23 mouse cellular contexts compared by ENCODE assay signal in the genomic region with DNA sequence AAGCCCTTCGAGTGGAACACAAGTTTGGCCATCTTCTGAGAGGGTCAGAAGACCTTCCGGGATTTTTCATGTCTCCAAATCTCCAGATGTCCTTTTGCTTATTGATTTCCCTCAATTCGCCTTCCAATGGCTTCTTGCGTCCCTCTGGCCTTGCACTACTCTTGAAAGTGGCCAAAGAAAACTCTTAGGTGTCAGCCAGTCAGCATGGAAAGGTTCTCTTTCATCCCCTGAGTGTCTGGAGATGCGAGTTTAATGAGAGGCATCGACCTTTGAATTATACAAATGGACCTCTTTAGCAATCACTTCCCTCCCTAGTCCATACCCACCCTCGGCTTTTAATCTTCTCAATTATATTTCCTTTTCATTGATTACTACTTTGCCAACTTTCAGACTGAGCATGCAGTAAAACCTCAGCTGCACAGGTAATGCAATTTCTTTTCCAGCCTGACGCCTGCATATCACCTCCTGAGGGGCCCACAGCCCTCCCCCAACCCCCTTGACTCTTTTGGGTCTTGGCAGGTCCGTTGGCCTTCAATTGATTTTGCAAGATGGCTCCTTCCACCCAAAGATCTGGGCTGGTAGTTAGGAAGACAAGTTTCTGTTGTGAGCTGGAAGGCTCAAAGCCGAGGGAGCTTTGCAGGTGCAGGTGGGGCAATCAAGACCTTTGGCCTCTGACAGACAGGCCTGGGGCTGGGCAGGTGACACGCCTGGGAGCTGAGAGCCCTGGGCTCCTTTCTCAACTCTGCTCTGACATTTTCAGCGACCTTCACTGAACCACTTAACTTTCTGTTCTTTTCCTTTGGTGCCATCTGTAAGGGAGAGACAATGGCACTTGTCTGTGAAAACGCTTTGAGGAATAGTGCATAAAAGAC.
DNase-seq lines count a peak whose midpoint lies in the region; ATAC-seq and TF ChIP-seq lines count a peak whose summit lies in the region.
"Had no signal": no experiment of that assay in that cellular context is flagged by ENCODE, and none has a peak within 500 bp of the region (broad histone marks: within the 10 kb centered on the region; RNA-seq: fewer than 3 reads in every experiment).

No protein-coding gene starts in this region.

- no peak for DNase-seq in forebrain, embryonic 10.5 days (ENCODE audit: extremely low spot score, low spot score)
- no peak for DNase-seq in forebrain, postnatal 0 days
- DNase-seq in midbrain, embryonic 11.5 days (ENCODE audit: low spot score, missing footprints) = peak; percentile 53
- DNase-seq in limb, embryonic 10.5 days (ENCODE audit: low spot score) = no peak
- DNase-seq in natural killer cell, adult 2 months (ENCODE audit: low spot score in 2 of 2) = no peak
- DNase-seq in left cerebral cortex, postnatal 14 days (ENCODE audit: low spot score in 2 of 2) = no peak
- DNase-seq: adrenal gland, postnatal 14 days; cerebellum, postnatal 14 days; gastrocnemius, postnatal 36 days; kidney, adult 11 months; kidney, postnatal 4 days; layer of hippocampus, adult 9-11 months; liver, embryonic 13.5 days; lung, postnatal 4 days; thymus, postnatal 14 days had no signal

- no peaks in the 10 kb centered on the region for H3K36me3 ChIP-seq in forebrain, embryonic 10.5 days (replicated peaks)
- H3K36me3 ChIP-seq in forebrain, postnatal 0 days (ENCODE audit: insufficient read depth) = no peaks in the 10 kb centered on the region
- H3K36me3 ChIP-seq in midbrain, embryonic 11.5 days (ENCODE audit: control insufficient read depth, insufficient read depth, low read length) = no peaks in the 10 kb centered on the region
- H3K36me3 ChIP-seq in midbrain, embryonic 15.5 days (replicated peaks) = no peaks in the 10 kb centered on the region
- 0 out of 2 replicates have a peak, but pooled peaks cover 6% of the 10 kb centered on the region for H3K36me3 ChIP-seq in limb, embryonic 10.5 days
- H3K36me3 ChIP-seq in kidney, embryonic 16.5 days (ENCODE audit: insufficient read depth, low read length) = no peaks in the 10 kb centered on the region
- H3K36me3 ChIP-seq: forebrain, embryonic 15.5 days; heart, embryonic 12.5 days; hindbrain, embryonic 15.5 days; liver, embryonic 13.5 days; lung, embryonic 15.5 days; neural tube, embryonic 12.5 days had no signal

- no peak overlapping the region for H3K4me2 ChIP-seq in forebrain, postnatal 0 days (ENCODE audit: low read depth)
- no peak overlapping the region for H3K4me2 ChIP-seq in midbrain, embryonic 11.5 days
- H3K4me2 ChIP-seq in midbrain, embryonic 15.5 days = no peak overlapping the region
- H3K4me2 ChIP-seq in kidney, embryonic 16.5 days (replicated peaks; ENCODE audit: low read depth, low read length) = no peak overlapping the region
- H3K4me2 ChIP-seq: forebrain, embryonic 15.5 days; hindbrain, embryonic 15.5 days; liver, embryonic 13.5 days had no signal

- 0 out of 2 replicates have a peak, but pooled peaks cover 3% of the 10 kb centered on the region for H3K9me3 ChIP-seq in forebrain, embryonic 10.5 days
- H3K9me3 ChIP-seq in forebrain, postnatal 0 days (ENCODE audit: low read length) = no peaks in the 10 kb centered on the region
- no peaks in the 10 kb centered on the region for H3K9me3 ChIP-seq in midbrain, embryonic 11.5 days (ENCODE audit: control insufficient read depth, low read length)
- no peaks in the 10 kb centered on the region for H3K9me3 ChIP-seq in midbrain, embryonic 15.5 days
- no peaks in the 10 kb centered on the region for H3K9me3 ChIP-seq in limb, embryonic 10.5 days (replicated peaks)
- H3K9me3 ChIP-seq in kidney, embryonic 16.5 days (ENCODE audit: low read length) = no peaks in the 10 kb centered on the region
- H3K9me3 ChIP-seq: forebrain, embryonic 15.5 days; hindbrain, embryonic 15.5 days; liver, embryonic 13.5 days; lung, embryonic 15.5 days; neural tube, embryonic 12.5 days had no signal

- H3K27me3 ChIP-seq in forebrain, embryonic 10.5 days (ENCODE audit: poor library complexity, severe bottlenecking) = no peaks in the 10 kb centered on the region
- no peaks in the 10 kb centered on the region for H3K27me3 ChIP-seq in forebrain, postnatal 0 days (ENCODE audit: insufficient read depth, low read length)
- no peaks in the 10 kb centered on the region for H3K27me3 ChIP-seq in midbrain, embryonic 11.5 days (ENCODE audit: control insufficient read depth, insufficient read depth, low read length)
- H3K27me3 ChIP-seq in midbrain, embryonic 15.5 days (replicated peaks) = no peaks in the 10 kb centered on the region
- H3K27me3 ChIP-seq in limb, embryonic 10.5 days (ENCODE audit: low read depth, poor library complexity, severe bottlenecking) = no peaks in the 10 kb centered on the region
- no peaks in the 10 kb centered on the region for H3K27me3 ChIP-seq in kidney, embryonic 16.5 days (ENCODE audit: insufficient read depth, low read length)
- H3K27me3 ChIP-seq: forebrain, embryonic 15.5 days; heart, embryonic 12.5 days; hindbrain, embryonic 15.5 days; liver, embryonic 13.5 days; lung, embryonic 15.5 days; neural tube, embryonic 12.5 days had no signal

- intact Hi-C loops in left cerebral cortex, postnatal 14 days (cut with DNase I) = no loop called here

- no peak overlapping the region for H3K9ac ChIP-seq in forebrain, postnatal 0 days
- H3K9ac ChIP-seq in midbrain, embryonic 11.5 days (ENCODE audit: low read length) = no peak overlapping the region
- H3K9ac ChIP-seq in midbrain, embryonic 15.5 days = no peak overlapping the region
- H3K9ac ChIP-seq in kidney, embryonic 16.5 days (replicated peaks; ENCODE audit: low read length) = no peak overlapping the region
- H3K9ac ChIP-seq: forebrain, embryonic 15.5 days; heart, embryonic 12.5 days; hindbrain, embryonic 15.5 days; liver, embryonic 13.5 days; lung, embryonic 15.5 days; neural tube, embryonic 12.5 days had no signal

- no peak for TF ChIP-seq CTCF in forebrain, postnatal 0 days (IDR thresholded peaks at IDR 0.05; ENCODE audit: low read depth)

- H3K4me3 ChIP-seq in forebrain, embryonic 10.5 days = no peak overlapping the region
- H3K4me3 ChIP-seq in forebrain, postnatal 0 days (ENCODE audit: low read depth, low read length) = no peak overlapping the region
- H3K4me3 ChIP-seq in midbrain, embryonic 11.5 days (ENCODE audit: low read depth, low read length) = no peak overlapping the region
- H3K4me3 ChIP-seq in midbrain, embryonic 15.5 days = no peak overlapping the region
- H3K4me3 ChIP-seq in limb, embryonic 10.5 days = no peak overlapping the region
- no peak overlapping the region for H3K4me3 ChIP-seq in kidney, embryonic 16.5 days (ENCODE audit: low read length)
- H3K4me3 ChIP-seq: erythroblast, embryonic 14.5 days; forebrain, embryonic 15.5 days; heart, embryonic 12.5 days; hindbrain, embryonic 15.5 days; liver, embryonic 13.5 days; lung, embryonic 15.5 days; neural tube, embryonic 12.5 days had no signal

- ATAC-seq in forebrain, postnatal 0 days = no peak
- ATAC-seq in midbrain, embryonic 11.5 days (ENCODE audit: low FRiP score) = no peak
- ATAC-seq in midbrain, embryonic 15.5 days (replicated peaks) = no peak
- no peak for ATAC-seq in kidney, embryonic 16.5 days (ENCODE audit: low FRiP score, low TSS enrichment)
- ATAC-seq: forebrain, embryonic 15.5 days had no signal

- H3K27ac ChIP-seq in forebrain, embryonic 10.5 days = 0 out of 2 replicates have a peak overlapping the region, but pooled peaks have one; percentile 65
- H3K27ac ChIP-seq in forebrain, postnatal 0 days (ENCODE audit: low read depth, low read length) = no peak overlapping the region
- no peak overlapping the region for H3K27ac ChIP-seq in midbrain, embryonic 11.5 days (ENCODE audit: low read depth, low read length)
- H3K27ac ChIP-seq in midbrain, embryonic 15.5 days = no peak overlapping the region
- peak overlapping the region; percentile 79 for H3K27ac ChIP-seq in limb, embryonic 10.5 days
- no peak overlapping the region; the same call in 1 of the 2 replicates for H3K27ac ChIP-seq in kidney, embryonic 16.5 days (ENCODE audit: low read length)
- H3K27ac ChIP-seq: forebrain, embryonic 15.5 days; hindbrain, embryonic 15.5 days; liver, embryonic 13.5 days; neural tube, embryonic 12.5 days had no signal

- WGBS in forebrain, embryonic 10.5 days = 82% methylated on average over 13 of the region's 13 CpGs
- 78% methylated on average over 13 of the region's 13 CpGs for WGBS in forebrain, postnatal 0 days
- 83% methylated on average over 13 of the region's 13 CpGs for WGBS in midbrain, embryonic 11.5 days
- 84% methylated on average over 13 of the region's 13 CpGs for WGBS in midbrain, embryonic 15.5 days
- WGBS in limb, embryonic 10.5 days = 77% methylated on average over 13 of the region's 13 CpGs
- WGBS in kidney, embryonic 16.5 days = 68% methylated on average over 13 of the region's 13 CpGs

- peaks cover 45% of the 10 kb centered on the region for H3K4me1 ChIP-seq in forebrain, embryonic 10.5 days
- peaks cover 4% of the 10 kb centered on the region; the same call in 1 of the 2 replicates for H3K4me1 ChIP-seq in forebrain, postnatal 0 days (ENCODE audit: insufficient read depth)
- peaks cover 11% of the 10 kb centered on the region; the same call in 1 of the 2 replicates for H3K4me1 ChIP-seq in midbrain, embryonic 11.5 days (ENCODE audit: control insufficient read depth, insufficient read depth, low read length)
- peaks cover 4% of the 10 kb centered on the region for H3K4me1 ChIP-seq in midbrain, embryonic 15.5 days
- H3K4me1 ChIP-seq in limb, embryonic 10.5 days = peaks cover 59% of the 10 kb centered on the region
- H3K4me1 ChIP-seq in kidney, embryonic 16.5 days (ENCODE audit: insufficient read depth, low read length) = peaks cover 43% of the 10 kb centered on the region

Comparison
In these comparisons a context has a peak if more than half of its experiments do, and no peak if none do; other contexts are left out.
1. H3K27ac ChIP-seq: peak in forebrain, embryonic 10.5 days (single experiment) and limb, embryonic 10.5 days (single experiment); none in forebrain, postnatal 0 days (single experiment), midbrain, embryonic 11.5 days (single experiment), midbrain, embryonic 15.5 days (single experiment) and kidney, embryonic 16.5 days (single experiment).